Mouse (Mus musculus) ovary, postnatal 36 days (tissue): ENCODE results near the gene Hoxc12.

Experiments
- DNase-seq: peaks from one replicate; pipeline ENCODE4 v3.0.0; 2022; ENCODE audit warnings: low spot score, mixed read lengths

Gene Hoxc12

DNA sequence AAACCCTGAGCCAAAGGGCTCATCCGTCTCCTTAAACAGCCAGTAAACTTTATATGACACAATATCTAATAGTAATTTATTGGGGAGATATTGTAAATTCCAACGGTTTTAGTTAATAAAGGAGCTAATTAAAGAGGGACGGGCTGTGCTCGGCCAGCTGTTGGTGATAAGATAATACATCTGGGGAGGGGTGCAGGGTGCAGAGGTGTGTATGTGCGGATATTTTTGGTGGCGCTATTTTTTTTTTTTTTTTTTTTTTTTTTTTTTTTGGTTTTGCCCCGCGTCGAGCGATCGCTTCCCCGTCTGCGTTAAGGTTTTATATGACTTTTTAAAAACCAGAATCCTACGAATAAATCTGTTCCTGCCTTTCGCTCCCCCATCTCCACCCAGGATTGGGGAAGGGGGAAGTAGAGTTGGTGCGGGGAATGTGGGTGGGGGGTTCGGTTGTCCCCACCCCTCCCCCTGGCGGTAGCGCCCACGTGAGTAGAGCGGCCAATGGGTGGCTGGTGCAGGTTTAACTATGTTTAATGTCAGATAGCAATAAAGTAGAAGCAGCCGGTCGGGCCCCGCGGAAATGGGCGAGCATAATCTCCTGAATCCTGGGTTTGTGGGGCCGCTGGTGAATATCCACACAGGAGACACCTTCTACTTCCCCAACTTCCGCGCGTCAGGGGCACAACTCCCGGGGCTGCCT, at the start of gene Hoxc12:
Hoxc12 (plus strand) TSS at position 479 of the 694 bp plus-strand sequence.
- DNase-seq, result no peak

DNA sequence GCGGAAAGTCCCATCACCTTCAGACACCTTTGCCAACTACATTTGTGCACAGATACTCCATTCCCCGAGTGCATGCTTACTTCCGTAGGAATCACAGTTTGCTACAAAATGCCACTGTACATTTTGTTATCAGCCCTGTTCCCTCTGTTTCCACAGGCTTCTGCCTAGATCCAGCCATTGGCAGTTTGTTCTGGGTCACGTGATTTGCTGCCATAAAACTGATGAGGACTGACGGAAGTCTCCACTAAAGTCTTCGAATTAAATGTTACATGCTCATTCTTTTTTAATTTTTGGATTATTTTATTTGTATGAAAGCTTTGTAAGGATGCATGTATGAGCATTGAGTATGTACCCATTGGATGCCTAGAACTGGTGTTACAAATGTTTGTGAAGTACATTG, 41.4 kb upstream of the Hoxc12 start:
- no peak for DNase-seq

DNA sequence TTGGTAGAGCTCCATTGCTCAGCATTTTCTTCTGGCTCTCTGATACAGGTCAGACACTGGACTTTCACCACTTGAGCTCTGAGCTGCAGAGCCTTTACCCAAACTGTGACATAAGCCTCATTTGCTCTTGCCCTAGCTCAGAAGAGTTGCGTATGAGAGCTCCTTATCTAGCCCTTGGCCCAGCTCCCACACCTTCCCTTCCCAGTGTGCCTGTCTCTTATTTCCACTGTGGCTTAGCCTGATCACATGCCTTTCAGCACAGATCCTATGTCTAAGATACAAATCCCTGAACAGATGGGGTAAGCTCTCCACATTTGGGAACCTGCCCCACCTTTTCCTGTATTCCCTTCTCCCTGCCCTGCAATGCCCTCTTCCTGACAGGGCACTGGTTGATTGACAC, 31.6 kb upstream of the Hoxc12 start:
- DNase-seq, result no peak

DNA sequence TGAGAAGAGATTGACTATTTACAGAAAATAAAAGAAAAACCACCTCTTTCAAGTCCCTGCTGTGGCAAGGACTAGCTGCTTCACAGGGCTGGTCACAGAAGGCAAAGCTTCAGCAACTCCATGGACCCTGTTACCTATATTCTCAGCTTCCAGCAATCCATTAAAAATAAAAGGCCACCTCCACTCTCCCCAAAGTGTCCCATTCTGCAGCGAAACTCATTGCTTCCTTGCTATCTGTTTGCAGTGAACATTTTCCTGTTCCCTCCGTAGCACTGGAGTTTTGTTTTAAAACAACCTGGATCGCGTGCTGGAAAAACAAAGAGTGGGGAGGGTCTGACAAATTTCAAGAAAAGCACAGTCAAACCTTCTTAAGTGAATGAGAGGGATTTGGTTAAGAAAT, 27.0 kb upstream of the Hoxc12 start:
- DNase-seq, result no peak

DNA sequence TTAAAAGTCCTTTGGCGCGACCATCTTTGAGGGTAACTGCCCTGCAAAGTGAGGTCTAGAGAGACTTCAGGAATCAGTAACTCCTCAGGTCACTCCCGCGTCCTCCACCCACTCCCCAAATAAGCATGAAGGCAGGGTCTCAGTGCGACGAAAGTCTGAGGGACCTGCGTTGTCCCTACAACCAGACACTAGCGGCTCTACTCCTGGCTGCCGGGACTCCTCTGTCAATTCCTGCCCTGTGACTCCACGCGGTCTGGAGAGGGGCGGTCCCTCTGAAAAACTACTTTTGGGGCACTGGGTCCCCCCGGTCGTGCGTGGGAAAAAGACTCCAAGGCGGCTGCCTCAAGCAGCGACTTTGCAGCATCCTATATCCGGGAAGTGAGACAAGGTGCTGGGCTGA, 26.5 kb upstream of the Hoxc12 start:
- no peak for DNase-seq

DNA sequence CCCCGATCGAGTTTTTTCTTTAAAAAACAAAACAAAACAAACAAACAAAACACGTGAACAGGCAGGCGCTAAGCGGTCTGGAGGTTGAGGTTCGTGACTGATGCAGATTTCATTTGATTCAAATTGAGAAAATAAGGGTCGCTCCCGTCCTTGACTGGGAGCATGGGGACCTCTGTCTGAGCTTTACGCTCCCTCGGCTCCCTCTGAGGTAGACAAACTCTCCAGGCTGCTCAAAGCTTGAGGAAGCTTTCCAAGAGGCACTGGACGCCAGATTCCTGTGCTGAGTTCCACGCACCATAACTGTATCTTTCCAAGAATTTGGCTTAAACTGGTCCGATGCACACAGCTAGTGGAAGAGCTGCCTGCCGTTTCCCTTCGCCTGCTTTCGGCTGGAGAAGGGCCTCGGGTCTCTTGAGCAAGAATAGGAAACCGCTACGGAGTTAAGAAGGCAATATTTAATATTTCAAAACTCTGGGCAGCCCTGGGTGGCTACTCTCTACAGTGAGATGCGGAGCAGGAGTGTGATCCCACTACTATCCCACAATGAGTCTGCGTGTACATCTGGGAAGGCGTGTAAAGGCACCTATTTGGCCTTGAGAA, 26.0 kb upstream of the Hoxc12 start:
- no peak for DNase-seq

- DNase-seq, result no peak
Measured at GRCm38 (mm10) chr15:102913038-102913585, 23.4 kb upstream of the Hoxc12 start.

DNA sequence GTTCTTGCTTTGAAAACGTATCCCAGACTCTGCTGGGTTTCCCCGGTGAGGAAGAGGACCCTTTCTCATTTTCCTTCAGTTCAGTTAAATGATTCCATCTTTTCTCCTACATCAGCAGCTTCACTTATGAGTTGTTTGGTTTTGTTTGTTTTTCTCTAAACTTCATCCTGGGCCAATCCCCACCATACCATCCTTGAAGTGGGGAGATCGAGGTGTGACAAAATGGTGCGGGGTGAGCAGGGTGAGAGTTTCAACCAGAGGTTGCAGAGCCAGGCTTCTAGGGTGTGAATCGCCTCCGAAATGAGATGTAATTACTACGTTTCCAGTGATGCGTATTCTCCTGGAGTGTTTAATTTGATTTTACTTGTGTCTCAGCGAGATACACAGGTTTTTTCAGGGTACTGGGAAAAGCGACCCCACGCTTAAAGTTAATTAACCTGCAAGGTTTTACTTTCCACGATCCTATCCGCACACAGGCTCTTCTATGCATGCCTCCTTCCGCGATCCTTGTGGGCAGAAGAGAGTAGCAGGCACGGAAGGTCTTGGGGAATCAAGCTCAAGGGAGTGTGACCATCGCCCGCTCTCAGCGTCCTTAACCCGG, 18.5 kb upstream of the Hoxc12 start:
- DNase-seq, result no peak

DNA sequence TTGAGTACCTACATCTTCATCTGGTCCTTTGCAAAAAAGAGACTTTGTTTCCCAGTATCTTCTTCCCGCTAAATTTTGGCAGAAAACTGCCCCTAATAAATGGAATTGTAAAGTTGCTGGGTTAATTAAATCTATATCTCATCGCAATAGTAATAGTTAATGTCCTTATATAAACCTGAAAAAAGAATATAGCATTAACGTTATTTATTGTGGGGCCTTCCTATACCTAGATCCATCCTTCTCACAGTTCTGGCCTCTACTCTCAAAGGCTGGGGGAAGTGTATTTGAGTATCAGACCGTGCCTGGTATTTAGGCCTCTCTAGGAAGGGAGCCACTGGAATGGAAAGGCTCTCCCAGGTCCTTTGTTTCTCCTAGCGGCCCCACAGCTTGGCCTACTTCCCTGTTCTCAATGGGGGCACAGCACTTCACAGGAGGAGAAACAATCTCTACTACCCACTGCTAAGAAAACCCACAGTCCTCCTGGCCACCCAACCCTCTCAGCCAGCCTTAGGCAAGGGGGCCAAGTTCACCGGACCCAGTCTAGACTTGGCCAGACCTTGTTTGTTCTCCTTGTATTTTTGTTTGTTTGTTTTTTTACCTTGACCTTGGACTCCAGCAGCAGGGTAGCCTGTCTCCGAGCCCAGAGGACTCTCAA, 17.8 kb upstream of the Hoxc12 start:
- no peak for DNase-seq

- DNase-seq, result no peak
Measured at GRCm38 (mm10) chr15:102919336-102920180, 17.0 kb upstream of the Hoxc12 start.

DNA sequence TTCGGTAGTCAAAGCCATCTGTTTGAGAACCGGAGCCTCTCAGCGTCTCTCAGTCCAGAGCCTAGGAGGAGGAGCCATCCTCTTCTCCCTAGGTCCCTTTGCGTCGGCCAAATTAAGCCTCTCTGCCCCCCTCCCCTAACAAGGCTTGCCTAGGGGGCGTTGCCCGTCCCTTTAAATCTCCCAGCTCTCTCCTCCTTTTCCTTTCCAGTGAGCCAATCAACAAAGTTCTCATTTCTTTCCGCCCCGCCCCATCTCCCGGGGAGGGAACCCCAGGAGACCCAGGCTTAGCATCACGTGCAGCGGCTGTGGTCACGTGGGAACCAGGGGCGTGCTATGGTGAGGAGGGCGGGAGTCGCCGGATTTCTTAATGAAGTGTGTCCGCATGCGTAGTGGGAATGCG, 15.9 kb upstream of the Hoxc12 start:
- DNase-seq, result no peak

- no peak for DNase-seq
Measured at GRCm38 (mm10) chr15:102921053-102922011, 15.2 kb upstream of the Hoxc12 start, which contains the start of gene Hoxc13. Gene Hoxc13, plus strand, starts transcription at chr15:102921103.

DNA sequence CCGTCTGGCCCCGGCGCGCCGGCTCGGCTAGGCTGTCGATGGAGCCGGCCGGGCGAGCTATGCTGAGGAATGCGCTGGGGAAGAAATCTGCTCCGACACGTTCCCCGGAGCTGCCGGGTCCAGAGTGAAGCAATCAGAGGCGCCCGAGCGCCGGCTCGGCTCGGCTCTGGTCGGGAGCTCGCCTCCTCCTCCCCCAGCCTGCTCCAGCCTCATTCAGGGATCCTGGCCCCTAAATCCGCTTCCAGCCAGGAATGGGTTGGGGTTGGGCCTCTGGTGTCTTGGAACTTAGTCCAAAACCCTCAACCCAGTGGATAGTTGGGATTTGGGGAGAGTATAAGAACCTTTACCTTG, 14.6 kb upstream of the Hoxc12 start:
- no peak for DNase-seq

DNA sequence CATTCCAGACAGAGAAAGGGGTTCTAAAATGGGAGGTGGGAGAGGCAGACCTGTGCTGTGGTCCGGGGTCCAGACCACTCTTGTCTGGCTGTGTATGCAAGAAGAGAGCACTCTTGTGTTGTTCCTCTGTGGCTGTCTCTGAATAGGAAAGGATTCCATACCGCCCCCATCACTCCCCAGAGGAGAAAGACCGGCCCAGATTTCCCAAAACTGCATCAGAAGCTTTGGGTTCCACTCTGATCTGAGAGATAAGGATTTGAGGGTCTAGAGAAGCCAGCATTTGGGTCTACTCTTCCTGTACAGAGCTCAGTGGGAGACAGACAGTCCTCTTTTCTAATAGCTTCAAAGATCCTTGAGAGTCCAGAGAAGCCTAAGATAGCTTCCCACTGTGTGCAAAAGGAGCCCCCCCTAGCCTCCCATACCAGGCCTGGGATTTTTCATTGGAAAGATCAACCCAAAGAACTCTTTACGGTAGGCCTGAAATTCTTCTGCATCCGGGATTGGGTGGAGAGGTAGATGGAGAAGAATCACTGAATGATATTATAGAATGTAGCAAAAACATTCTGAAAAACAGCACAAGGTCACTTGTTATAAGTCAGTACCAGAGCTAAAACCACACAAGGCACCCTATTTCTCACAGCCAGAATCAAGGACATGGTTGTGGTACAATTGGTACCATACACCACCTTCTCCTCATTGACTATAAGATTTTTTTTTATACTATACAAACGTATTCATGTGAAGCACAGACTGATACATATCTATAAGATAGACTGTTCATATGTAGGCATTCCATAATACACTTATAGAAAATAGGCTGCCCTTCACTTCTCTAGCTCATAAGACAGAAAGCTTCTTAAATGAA, 13.7 kb upstream of the Hoxc12 start:
- DNase-seq, result no peak

GRCm38 (mm10) chr15:102927032-102927645, 9.4 kb upstream of the Hoxc12 start:
- no peak for DNase-seq

DNA sequence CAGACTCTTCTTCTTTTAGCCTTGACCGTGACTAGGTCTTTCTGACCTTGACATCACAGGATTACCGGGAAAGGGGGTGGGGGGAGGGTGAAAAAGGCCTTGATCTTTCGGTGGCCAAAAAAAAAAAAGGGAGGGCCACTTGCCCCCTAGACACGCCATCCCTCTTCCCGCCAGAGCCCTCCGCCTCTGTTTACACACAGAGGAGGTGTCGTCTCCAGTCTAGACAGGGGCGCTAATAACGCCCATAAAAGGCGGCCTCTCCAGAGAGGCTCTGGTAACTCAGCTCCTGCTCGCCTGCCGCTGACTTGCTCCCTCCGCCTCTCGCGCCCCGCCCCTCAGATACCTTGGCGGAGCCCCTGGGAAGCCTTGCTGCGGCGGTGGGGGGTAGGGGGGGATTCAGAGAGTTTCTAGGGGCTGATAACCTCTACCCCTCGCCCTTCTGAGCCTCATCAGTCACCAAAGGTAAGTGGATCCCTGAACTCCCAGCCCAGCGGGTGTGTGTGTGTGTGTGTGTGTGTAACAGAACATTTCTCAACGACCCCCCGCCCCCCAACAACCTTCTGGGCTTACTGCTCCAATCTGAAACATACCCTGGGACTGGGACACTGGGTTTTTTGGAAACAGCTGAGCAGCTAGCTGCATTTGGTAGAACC, 4.7 kb upstream of the Hoxc12 start:
- DNase-seq, result no peak

- no peak for DNase-seq
Measured at GRCm38 (mm10) chr15:102934438-102934837, 2.1 kb upstream of the Hoxc12 start.

DNA sequence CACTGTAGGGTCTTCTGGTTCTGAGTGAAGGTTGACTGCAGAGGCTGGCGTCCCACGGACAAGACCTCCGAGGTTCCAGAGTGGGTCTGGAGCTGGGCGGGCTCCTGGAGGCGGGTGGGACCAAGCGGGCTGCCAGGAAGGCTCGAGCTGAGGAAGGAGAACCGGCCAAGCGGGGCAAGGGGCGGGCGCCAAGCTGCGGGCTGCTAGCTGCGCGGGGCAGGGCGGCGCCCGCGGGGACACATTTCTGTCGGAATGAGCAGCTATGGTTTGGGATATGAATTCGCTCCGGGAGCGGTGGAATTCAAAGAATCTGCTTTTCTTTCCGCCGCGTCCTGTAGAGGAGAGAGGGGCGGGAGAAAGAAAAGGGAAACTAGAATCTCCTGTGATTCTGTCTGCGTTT, 1.7 kb upstream of the Hoxc12 start:
- no peak for DNase-seq
